Mouse (Mus musculus): Measurements from ENCODE around the gene Kif1bp. TPM values are rescaled to one million over a fixed set of nuclear protein-coding genes. Genes with fewer than 3 reads are reported as not detected.

Gene Kif1bp
- total RNA-seq (2014; rRNA removed) (95.5 and 100 TPM in 2 replicates), polyA plus RNA-seq (2015; fragmentation: Nextera tagmentation; extraction: Ambion mirVana) (67.8 and 78.9 TPM in 2 replicates)

DNA sequence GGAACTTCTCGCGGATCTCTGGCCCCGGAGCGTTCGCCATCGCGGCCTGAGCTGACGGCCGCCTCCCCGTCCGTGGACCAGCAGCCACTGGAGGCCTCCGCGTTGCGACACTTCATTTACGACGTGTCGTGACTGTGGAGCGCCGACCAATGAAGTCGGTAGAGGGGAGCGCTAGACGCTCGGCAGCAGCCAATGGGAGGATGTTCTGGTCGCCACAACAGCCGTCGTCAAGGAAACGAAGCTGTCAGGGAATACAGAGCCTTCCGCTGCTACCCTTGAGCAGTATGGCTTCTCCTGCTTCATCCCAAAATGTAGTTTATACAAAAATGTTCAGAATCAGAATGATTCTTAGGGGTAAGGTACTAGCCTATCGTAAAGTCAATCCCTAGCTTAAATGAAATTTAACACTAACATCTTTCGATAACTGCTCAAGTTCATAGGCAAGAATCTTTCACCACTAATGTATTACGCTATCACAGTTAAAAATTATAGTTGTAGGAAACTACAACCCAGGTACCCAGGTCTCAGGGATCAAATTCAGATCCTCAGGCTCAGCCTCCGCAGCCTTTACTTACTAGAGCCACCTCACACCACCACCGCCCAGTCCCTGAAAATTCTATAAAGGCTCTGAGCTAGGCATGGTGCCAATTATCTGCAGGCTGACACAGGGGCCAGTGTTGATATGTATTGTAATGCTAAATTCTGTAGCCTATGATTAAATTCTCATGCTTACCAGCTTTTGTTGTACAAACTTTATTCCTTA, at the start of gene Kif1bp:
Gene Kif1bp (minus strand): TSS at position 120 of the 763 bp plus-strand sequence.
- WGBS, result 6% methylated on average over 33 of the region's 33 CpGs
- peak within 1 kb of the TSS; percentile 73 for H3K9ac ChIP-seq
- H3K4me2 ChIP-seq (ENCODE audit: low read depth), result peak within 1 kb of the TSS; percentile 78
- peaks cover 10% of the 10 kb centered on the region for H3K4me1 ChIP-seq (ENCODE audit: insufficient read depth)
- no peak for TF ChIP-seq CTCF (IDR thresholded peaks at IDR 0.05; ENCODE audit: low read depth)
- peak within 1 kb of the TSS; percentile 90 for H3K4me3 ChIP-seq (ENCODE audit: low read depth, low read length)
- H3K9me3 ChIP-seq (ENCODE audit: low read length), result no peaks in the 10 kb centered on the region
- peaks cover 45% of the 10 kb centered on the region for H3K36me3 ChIP-seq (ENCODE audit: insufficient read depth)
- no peaks in the 10 kb centered on the region for H3K27me3 ChIP-seq (ENCODE audit: insufficient read depth, low read length)
- DNase-seq (peak; percentile 98), ATAC-seq (peak; percentile 100)
- H3K27ac ChIP-seq (ENCODE audit: low read depth, low read length), result peak within 1 kb of the TSS; percentile 93

DNA sequence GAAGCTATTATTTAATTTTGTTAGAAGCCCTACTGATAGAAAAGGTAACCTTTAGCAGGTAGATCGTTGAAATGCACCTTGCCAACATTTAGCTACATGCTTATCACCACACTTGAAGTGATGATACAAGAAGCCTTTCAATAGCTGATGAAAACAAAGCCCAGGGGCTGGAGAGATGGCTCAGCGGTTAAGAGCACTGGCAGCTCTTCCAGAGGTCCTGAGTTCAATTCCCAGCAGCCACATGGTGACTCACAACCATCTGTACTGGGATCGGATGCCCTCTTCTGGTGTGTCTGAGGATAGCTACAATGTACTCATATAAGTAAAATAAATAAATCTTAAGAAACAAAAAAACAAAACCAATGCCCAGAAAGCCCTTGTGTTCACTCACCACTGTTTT, 25.9 kb upstream of the Kif1bp start:
- H3K27me3 ChIP-seq (ENCODE audit: insufficient read depth, low read length), result no peaks in the 10 kb centered on the region
- H3K27ac ChIP-seq (ENCODE audit: low read depth, low read length), result no peak overlapping the region
- WGBS, result 90% methylated on average over 3 of the region's 3 CpGs
- no peak overlapping the region for H3K4me2 ChIP-seq (ENCODE audit: low read depth)
- H3K4me1 ChIP-seq (ENCODE audit: insufficient read depth), result peaks cover 10% of the 10 kb centered on the region
- no peak overlapping the region for H3K4me3 ChIP-seq (ENCODE audit: low read depth, low read length)
- H3K9ac ChIP-seq, result no peak overlapping the region
- no peak for TF ChIP-seq CTCF (IDR thresholded peaks at IDR 0.05; ENCODE audit: low read depth)
- DNase-seq (no peak), ATAC-seq (no peak)
- no peaks in the 10 kb centered on the region for H3K9me3 ChIP-seq (ENCODE audit: low read length)
- no peaks in the 10 kb centered on the region for H3K36me3 ChIP-seq (ENCODE audit: insufficient read depth)

DNA sequence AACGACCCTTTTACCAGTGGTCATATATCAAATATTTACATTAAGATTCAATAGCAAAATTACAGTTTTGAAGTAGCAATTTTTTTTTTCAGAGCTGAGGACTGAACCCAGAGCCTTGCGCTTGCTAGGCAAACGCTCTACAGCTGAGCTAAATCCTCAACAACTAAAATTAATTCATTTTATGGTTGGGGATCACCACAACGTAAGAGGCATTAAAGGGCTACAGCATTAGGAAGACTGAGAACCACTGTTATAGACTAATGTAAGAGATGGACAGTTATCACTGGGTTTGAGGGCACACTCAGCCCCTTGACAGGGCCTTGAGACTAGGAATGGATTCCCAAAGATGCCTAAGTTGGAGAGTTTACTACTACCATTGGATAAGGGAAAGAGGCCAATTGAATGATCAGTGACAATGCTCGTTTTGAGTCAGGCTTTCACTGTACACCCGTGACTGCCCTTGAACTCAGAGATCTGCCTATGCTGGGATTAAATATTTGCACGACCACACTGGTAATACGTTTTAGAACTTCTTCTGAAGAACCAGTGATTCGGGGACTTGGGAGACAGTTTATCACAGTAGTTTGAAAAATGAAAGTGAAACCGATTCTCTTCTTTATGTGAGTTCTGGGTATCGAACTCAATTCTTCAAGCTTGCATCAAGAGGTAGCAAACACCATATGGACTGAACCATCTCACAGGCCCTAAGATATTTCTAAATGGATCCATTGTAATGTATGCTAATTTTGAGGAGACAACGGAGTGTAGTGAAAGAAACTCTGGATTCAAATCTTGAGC, 25.2 kb upstream of the Kif1bp start:
- Histone ChIP-seq H3K4me2 (ENCODE audit: low read depth) (no peak overlapping the region), H3K9ac (no peak overlapping the region), H3K27ac (ENCODE audit: low read depth, low read length) (no peak overlapping the region), H3K36me3 (ENCODE audit: insufficient read depth) (peaks cover 2% of the 10 kb centered on the region), H3K27me3 (ENCODE audit: insufficient read depth, low read length) (no peaks in the 10 kb centered on the region), H3K9me3 (ENCODE audit: low read length) (no peaks in the 10 kb centered on the region), H3K4me3 (ENCODE audit: low read depth, low read length) (no peak overlapping the region), H3K4me1 (ENCODE audit: insufficient read depth) (peaks cover 10% of the 10 kb centered on the region)
- 88% methylated on average over 12 of the region's 12 CpGs for WGBS
- no peak for TF ChIP-seq CTCF (IDR thresholded peaks at IDR 0.05; ENCODE audit: low read depth)
- no peak for ATAC-seq
- DNase-seq, result no peak

DNA sequence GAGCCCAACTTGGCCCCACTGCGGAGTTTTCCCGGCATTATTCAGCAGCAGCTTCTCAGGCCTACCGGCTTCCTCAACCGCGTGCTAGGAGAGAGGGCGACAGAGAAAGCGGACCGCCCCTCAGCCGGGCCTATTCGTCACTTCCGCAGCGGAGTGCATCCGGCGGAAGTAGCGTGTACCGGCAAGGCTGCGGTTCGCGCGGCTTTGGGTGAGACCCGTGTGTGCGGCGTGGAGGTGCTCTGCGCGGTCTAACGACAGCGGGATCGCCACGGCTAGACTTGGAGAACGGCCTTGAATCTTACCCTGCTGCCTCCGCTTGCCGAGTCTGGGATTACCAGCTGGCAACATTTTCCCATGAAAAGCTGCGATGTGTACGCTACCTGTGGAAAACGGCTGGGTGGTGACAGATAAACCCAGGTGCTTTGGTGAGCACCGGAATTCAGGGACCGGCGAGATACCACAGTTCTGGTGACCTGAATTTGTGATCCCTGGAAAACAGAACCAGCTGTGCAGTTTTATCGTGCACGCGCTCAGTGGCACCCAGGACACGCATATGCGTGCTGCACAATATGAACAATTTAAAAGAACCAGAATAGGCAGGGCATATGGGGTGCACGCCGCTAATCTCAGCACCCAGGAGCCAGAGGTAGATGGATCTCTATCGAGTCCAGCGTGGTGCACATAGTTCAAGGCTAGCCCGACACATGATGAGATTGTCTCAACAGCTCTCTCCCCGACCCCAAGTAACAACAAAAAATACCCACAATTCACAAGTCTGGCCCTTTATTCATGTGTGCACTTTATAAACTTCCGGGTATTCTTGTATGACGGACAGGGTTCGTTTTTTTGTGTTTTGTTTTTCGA, 24.2 kb upstream of the Kif1bp start, which contains the start of gene Ddx21:
Gene Ddx21 (minus strand): TSS at position 105 of the 864 bp plus-strand sequence.
- ATAC-seq (peak; percentile 100), DNase-seq (peak; percentile 95)
- TF ChIP-seq CTCF (IDR thresholded peaks at IDR 0.05; ENCODE audit: low read depth), result no peak
- WGBS, result 6% methylated on average over 53 of the region's 53 CpGs
- Histone ChIP-seq H3K36me3 (ENCODE audit: insufficient read depth) (peaks cover 12% of the 10 kb centered on the region), H3K27ac (ENCODE audit: low read depth, low read length) (peak within 1 kb of the TSS; percentile 79), H3K27me3 (ENCODE audit: insufficient read depth, low read length) (no peaks in the 10 kb centered on the region), H3K9me3 (ENCODE audit: low read length) (no peaks in the 10 kb centered on the region), H3K4me3 (ENCODE audit: low read depth, low read length) (peak within 1 kb of the TSS; percentile 88), H3K4me2 (ENCODE audit: low read depth) (peak within 1 kb of the TSS; percentile 77), H3K9ac (peak within 1 kb of the TSS; percentile 70), H3K4me1 (ENCODE audit: insufficient read depth) (peaks cover 10% of the 10 kb centered on the region)

DNA sequence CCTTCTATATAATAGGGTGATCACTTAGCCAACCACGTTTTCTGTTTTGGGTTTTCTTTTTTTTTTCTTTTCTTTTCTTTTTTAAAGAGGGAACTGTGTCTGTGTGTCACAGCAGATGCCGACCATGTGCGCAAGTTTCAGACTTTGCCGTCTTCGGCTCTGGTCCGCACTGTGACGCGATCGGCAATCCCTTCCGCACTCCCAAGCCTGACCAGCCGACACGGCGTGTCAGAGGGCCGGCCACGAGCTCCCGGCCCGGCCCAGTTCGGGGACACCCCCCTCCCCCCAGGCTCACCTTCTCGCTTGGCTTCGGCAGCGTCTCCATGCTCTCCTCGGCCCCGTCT, 23.5 kb upstream of the Kif1bp start:
- ATAC-seq (peak; percentile 67), DNase-seq (no peak)
- Histone ChIP-seq H3K36me3 (ENCODE audit: insufficient read depth) (peaks cover 17% of the 10 kb centered on the region), H3K4me3 (ENCODE audit: low read depth, low read length) (peak overlapping the region; percentile 88), H3K9me3 (ENCODE audit: low read length) (no peaks in the 10 kb centered on the region), H3K27ac (ENCODE audit: low read depth, low read length) (peak overlapping the region; percentile 79), H3K4me1 (ENCODE audit: insufficient read depth) (peaks cover 10% of the 10 kb centered on the region), H3K9ac (peak overlapping the region; percentile 70), H3K4me2 (ENCODE audit: low read depth) (peak overlapping the region; percentile 77), H3K27me3 (ENCODE audit: insufficient read depth, low read length) (no peaks in the 10 kb centered on the region)
- no peak for TF ChIP-seq CTCF (IDR thresholded peaks at IDR 0.05; ENCODE audit: low read depth)
- WGBS, result under 1% methylated on average over 23 of the region's 23 CpGs

DNA sequence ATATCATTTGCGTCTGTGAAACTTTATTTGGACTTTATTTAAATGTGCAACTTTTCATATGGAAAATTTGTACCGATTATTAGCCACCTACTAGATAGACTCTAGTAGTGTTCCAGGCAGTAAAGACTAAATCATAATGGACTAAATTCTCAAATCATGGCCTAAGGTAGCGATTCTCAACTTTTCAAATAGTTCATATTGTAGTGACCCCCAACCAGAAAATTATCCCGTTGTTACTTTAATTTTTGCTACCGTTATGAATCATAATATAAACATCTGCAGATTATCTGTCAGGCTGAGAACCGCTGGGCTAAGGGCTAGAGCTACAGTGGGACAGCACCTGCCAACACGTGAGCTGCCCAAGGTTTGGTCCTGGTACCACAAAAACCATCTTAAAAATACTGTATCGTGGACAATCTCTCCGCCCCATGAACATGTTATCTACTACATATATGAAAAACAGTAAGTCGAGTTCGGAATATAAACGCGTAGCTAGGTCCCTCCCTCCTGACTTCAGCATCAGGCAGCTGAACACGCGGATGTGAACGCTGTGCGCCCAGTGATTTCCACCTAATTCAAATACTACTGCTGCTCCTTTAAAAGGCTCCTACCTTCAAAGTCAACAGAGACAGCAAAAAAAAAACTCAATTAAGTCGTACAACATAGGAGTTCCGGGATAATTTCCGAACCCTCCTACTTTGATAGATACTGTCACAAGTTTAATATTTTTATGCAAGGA, 23.0 kb upstream of the Kif1bp start:
- no peaks in the 10 kb centered on the region for H3K9me3 ChIP-seq (ENCODE audit: low read length)
- no peaks in the 10 kb centered on the region for H3K27me3 ChIP-seq (ENCODE audit: insufficient read depth, low read length)
- WGBS, result 13% methylated on average over 20 of the region's 20 CpGs
- peaks cover 10% of the 10 kb centered on the region for H3K4me1 ChIP-seq (ENCODE audit: insufficient read depth)
- H3K27ac ChIP-seq (ENCODE audit: low read depth, low read length), result 0 out of 2 replicates have a peak overlapping the region, but pooled peaks have one; percentile 79
- peak; percentile 8 for DNase-seq
- H3K4me3 ChIP-seq (ENCODE audit: low read depth, low read length), result peak overlapping the region; percentile 88
- peak overlapping the region; percentile 77 for H3K4me2 ChIP-seq (ENCODE audit: low read depth)
- peak overlapping the region; percentile 70 for H3K9ac ChIP-seq
- no peak for ATAC-seq
- TF ChIP-seq CTCF (IDR thresholded peaks at IDR 0.05; ENCODE audit: low read depth), result no peak
- peaks cover 20% of the 10 kb centered on the region for H3K36me3 ChIP-seq (ENCODE audit: insufficient read depth)
